Mouse (Mus musculus): ENCODE results near the gene Alpl.

The Alpl gene

GRCm38 (mm10) chr4:137739151-137739923 is 56.8 kb downstream of the Alpl start:
- DNase-seq (ENCODE audit: low spot score in 2 of 2) = peak in 1 of 2 experiments; percentile 45

DNA sequence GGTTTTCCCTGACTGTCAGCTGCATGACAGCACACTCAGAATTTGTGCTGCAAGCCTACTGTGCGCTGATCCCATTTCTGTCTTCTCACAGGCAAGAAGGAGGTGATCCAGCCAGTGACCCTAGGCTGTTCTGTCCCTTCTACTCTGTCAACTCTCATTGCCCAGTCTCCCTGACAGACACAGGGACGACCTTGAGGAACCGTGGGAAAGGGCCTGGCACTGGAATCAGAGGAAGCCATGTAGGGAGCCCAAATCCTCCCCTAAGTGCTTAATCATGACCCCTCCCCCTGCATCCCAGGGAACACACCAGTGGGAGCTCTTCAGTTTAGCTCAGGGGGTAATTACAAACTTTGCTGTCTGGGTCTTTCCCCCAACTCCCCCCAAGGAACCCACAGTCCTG is 58.4 kb downstream of the Alpl start:
- DNase-seq (ENCODE audit: low spot score in 2 of 2) = no peak

GRCm38 (mm10) chr4:137736220-137736701 is 59.9 kb downstream of the Alpl start:
- DNase-seq (ENCODE audit: low spot score in 2 of 2) = no peak

DNA sequence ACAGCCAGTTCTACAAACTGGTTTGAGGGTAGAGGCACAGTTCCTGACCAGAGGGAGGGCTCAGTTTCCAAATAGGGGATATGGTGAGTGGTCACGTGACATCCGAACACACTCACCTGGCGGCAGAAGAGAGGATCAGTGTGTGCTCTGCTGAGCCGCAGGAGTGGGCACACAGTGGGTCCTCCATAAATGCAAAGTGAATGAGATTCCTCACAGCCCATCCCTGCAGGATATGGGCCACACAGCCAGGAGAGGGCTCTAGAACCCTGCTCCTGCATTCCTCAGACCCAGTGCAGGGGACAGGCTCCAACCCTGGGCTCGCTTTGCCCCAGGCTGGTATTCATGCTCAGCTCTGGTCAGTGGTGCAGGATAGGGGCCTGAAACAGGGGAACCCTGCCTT is 62.7 kb downstream of the Alpl start:
- DNase-seq (ENCODE audit: low spot score in 2 of 2) = no peak

DNA sequence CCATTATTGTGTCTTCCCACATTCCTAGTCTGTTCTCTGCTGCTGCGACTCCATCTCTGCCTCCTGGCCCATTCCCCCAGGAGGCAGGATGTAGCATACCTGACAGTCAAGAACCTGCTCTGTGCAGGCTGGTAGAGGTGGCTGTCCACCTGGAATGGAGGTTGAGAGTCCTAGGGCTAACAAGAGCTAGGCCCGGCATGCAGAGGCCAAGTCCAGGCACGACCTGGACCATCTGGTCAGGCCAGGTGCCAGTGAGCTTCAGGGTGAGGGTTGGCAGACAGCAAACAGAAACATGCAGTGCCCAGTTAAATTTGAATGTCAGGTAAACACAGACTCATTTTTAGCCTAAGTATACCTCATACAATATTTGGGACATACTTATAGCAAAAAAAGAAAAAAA is 63.2 kb downstream of the Alpl start:
- no peak for DNase-seq (ENCODE audit: low spot score in 2 of 2)

DNA sequence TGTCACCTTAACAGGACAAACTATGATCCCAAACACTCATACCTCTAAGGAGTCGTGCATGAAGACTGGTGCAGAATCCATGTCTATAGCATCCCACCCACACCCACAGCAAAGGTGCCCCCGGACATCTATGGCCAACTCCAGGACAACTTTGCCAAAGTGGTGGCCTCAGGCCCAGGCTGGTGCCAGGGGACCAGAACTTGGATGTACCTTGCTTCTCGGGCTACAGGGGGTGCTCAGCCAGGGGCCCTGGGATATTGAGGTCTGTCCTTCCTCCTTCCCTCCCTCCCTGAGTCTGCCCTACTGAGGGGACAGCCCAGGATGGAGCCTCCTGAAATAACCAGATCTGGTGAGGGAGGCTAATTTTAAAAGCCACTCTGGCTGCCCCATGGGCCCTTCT is 63.8 kb downstream of the Alpl start:
- DNase-seq (ENCODE audit: low spot score in 2 of 2) = no peak

- DNase-seq (ENCODE audit: low spot score in 2 of 2) = no peak
Observed at GRCm38 (mm10) chr4:137731891-137732290, 64.3 kb downstream of the Alpl start.

DNA sequence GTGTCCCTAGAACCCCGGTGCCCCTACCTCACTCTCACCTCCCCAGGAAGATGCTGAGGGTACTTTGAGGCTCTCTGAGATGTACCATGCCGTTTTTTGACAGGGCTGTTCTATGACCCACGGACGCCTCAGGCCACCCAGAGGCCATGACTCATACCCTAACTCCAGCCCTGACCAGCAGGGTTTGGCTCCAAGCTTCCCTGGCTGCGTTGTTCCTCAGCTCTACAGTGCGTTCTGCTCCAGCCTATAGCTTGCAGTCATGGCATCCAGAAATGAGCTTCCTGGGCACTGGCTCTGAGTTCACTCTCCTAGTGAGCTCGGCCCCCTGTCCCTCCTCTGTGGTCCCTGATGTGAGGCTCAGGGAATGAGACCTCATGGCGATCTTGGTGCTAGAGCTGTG is 65.4 kb downstream of the Alpl start:
- DNase-seq (ENCODE audit: low spot score in 2 of 2) = no peak

- peak; percentile 87 to 89 for DNase-seq (ENCODE audit: low spot score in 2 of 2)
Observed at GRCm38 (mm10) chr4:137730134-137730533, 66.0 kb downstream of the Alpl start.

- DNase-seq (ENCODE audit: low spot score in 2 of 2) = no peak
Observed at GRCm38 (mm10) chr4:137729155-137729855, 66.9 kb downstream of the Alpl start.

GRCm38 (mm10) chr4:137728399-137729154 is 67.6 kb downstream of the Alpl start:
- peak; percentile 50 to 57 for DNase-seq (ENCODE audit: low spot score in 2 of 2)

DNA sequence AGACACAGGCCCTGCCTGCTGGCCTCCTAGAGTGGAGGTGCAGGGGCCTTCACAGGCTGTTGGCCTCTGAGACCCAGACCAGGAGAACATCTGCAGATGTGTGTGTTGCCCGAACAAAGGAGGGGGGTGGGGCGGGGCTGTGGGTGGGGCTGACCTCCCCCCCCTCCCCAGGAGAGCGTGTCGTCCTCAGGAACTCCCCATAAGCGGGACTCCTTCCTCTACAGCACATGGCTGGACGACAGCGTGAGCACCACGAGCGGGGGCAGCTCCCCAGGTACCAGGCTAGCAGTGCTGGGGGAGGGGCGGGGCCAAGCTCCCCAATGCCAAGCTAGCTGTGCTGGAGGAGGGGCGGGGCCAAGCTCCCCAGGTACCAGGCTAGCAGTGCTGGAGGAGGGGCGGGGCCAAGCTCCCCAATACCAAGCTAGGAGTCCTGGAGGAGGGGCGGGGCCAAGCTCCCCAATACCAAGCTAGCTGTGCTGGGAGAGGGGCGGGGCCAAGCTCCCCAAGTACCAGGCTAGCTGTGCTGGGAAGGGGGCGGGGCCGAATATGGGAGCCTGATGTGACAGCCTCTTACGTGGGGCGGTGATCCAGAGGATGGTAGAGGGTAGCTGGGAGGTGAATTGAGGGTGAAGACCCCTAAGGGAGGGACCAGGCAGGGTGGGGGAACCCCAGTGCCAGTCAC is 68.5 kb downstream of the Alpl start:
- no peak for DNase-seq (ENCODE audit: low spot score in 2 of 2)

DNA sequence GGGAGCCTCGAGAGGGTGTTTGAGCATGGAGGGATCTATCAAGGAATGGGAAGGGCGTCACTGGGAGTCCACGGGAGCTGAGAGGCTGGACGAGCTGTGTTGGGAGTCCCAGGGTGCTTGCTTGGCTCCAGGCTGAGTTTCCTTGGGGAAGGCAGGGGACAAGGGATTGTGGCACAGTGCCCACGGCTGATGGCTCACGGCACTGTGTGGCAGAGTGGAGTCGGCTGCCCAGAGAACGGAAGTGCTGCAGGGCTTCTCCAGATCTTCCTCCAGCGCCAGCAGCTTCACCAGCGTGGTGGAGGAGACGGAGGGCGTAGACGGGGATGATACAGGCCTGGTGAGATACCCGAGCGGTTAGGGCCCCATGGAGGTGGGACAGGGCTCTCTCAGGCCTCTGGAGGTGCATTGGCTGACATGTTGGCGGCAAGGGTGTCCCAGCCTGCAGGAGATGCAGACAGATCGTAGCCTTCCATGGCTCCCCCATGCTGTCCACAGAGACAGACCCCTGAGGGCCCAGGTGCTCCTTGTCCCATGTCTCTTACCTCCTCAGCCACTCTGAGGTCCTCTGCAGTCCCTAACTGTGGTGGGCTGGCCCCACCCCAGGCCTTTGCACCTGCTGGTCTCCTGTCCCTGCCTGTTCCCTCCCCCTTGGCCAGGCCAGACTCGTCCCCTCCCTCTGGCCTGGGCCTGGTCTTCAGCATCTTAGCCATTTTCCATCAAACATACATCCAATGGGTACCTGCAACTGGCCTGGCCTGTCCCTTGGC is 69.3 kb downstream of the Alpl start:
- peak in 1 of 2 experiments; percentile 24 for DNase-seq (ENCODE audit: low spot score in 2 of 2)

DNA sequence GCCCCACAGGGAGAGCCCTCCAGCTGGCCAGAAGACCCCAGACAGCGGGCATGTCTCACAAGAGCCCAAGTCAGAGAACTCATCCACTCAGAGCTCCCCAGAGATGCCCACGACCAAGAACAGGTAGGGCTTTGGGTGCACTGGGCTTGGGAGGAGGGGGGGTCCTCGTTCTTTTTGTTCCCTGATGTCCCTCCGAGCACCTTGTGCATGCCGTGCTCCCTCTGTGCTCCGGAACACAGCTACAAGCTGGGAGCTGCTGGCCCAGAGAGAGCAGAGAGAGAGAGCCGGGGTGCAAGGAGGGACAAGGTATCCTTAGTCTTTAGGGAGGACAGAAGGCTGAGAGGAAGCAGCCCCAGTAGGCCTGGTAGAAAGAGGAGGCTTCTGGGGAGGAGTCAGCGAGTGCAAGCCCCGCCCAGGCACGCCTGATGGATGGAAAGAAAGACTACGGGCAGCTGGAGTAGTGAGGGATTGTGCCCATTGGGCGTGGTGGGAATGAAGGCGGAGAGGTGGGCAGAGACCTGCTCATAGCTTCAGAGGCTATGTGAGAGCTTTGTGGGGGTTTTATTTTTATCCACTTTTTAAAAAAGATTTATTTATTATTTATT is 70.5 kb downstream of the Alpl start:
- no peak for DNase-seq (ENCODE audit: low spot score in 2 of 2)

DNA sequence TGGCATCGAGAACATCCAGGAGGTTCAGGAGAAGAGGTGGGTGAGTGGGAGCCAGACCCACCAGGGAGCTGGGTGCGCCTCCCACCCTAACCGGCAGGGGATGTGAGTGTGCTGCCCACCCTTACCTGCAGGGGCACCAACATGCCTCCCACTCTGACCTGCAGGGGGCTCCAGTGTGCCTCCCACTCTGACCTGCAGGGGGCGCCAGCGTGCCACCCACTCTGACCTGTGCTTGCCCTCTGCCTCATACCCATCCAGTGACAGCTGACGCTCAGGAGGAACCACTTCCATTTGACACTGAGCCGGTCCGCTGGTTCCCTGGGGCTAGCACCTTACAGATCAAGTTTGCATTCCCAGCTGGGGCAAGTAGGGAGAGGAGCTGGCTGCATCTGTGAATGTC is 71.4 kb downstream of the Alpl start:
- DNase-seq (ENCODE audit: low spot score in 2 of 2) = peak in 1 of 2 experiments; percentile 28

DNA sequence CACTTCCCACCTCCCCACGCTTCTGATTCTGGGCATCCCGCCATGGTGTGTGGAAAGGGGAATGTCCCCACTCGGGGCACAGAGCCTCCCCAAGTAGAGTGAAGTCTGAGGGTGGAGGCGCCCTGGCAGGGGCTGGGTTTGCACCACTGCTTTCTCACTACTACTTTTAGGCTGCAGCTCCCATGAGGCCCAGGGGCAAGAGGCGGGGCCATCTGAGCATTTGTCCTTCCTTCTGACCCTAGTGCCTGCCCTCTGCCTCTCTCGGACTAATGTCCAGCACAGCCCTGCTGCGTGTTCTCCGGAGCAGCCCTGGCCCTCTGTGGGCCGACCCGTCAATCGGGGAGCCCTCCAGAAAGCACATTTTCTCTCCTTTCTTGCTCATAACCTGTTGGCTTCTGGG is 72.0 kb downstream of the Alpl start:
- DNase-seq (ENCODE audit: low spot score in 2 of 2) = peak in 1 of 2 experiments; percentile 15

GRCm38 (mm10) chr4:137723527-137723926 is 72.7 kb downstream of the Alpl start:
- no peak for DNase-seq (ENCODE audit: low spot score in 2 of 2)

DNA sequence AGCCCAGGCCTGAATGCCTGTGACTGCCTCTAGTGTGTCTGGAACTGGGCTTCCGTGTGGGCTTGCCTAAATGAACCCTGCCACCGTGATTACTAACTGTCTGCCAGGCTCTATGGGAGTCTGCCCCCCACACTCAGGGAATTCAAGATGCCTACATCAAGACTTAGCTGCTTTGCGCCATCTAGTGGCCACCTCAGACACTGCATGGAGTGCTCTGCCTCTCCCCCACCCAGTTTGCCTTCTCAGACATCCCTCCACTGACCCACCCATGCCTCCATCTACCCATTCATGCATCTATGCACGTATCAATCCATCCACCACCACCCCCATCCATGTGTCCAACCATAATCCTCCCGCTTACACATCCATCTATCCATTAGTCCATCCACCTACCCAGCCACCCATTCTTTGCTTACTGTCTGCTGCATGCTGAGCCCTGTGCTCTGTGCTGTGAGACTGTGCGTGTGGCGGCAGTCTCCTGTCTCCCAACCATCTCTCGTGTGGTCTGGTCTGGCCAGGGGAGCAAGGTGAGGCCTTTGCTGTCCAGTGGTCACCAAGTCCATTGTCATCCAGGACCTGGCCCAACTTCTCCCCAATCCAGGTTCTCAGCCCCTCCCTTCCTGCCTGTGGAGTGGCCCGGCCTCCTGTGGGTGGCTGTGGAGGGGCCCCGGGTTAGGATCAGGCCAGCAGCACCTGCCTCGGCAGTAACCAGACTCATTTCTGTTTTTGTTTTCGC is 73.3 kb downstream of the Alpl start:
- peak; percentile 82 to 84 for DNase-seq (ENCODE audit: low spot score in 2 of 2)

GRCm38 (mm10) chr4:137722230-137722629 is 74.0 kb downstream of the Alpl start:
- DNase-seq (ENCODE audit: low spot score in 2 of 2) = no peak

DNA sequence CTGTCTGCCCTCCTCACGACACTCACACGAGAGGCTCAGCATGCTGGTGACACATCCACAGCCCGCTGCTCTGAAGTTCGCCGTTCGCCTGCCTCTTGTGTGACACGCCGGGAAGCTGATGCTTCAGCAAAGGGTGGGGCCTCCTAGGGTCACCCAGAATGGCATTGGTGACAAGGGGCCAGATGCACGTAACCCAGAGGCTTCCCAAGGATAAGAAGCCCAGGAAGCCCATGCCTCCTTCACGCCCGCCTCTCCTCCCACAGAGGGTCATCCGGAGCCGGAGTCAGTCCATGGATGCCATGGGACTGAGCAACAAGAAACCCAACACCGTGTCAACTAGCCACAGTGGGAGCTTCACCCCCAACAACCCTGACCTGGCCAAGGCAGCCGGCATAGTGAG is 74.6 kb downstream of the Alpl start:
- no peak for DNase-seq (ENCODE audit: low spot score in 2 of 2)

Measured in frontal cortex, postnatal 36 days (tissue).